Mouse (Mus musculus) forebrain, embryonic 15.5 days (tissue): Measurements from ENCODE around the gene Fmo4. TPM values are rescaled to one million over a fixed set of nuclear protein-coding genes. Genes with fewer than 3 reads are reported as not detected.

Experiments
- ATAC-seq: fragments of 200-750 bp; cut with Nextera tagmentation; replicated peaks from 2 replicates; pipeline ENCODE4 v1.8.0; 2017; ENCODE audit warnings: mild to moderate bottlenecking, moderate TSS enrichment, moderate library complexity
- H3K27ac ChIP-seq: fragments of 300-500 bp; sonication (generic); replicated peaks from 2 replicates; pipeline ENCODE4 v1.5.1; 2015; ENCODE audit warnings: mild to moderate bottlenecking, inconsistent platforms
- H3K27me3 ChIP-seq: fragments of 300-500 bp; sonication (generic); 2 replicates; pipeline ENCODE4 v1.6.1; 2015; ENCODE audit warnings: inconsistent platforms
- H3K36me3 ChIP-seq: fragments of 300-500 bp; sonication (generic); 2 replicates; pipeline ENCODE4 v1.6.1; 2015; ENCODE audit warnings: mild to moderate bottlenecking, inconsistent platforms
- H3K4me1 ChIP-seq: fragments of 300-500 bp; sonication (generic); 2 replicates; pipeline ENCODE4 v1.6.1; 2015; ENCODE audit warnings: inconsistent platforms
- H3K4me2 ChIP-seq: fragments of 300-500 bp; sonication (generic); replicated peaks from 2 replicates; pipeline ENCODE4 v1.6.1; 2015; ENCODE audit warnings: mild to moderate bottlenecking, inconsistent platforms
- H3K4me3 ChIP-seq: fragments of 300-500 bp; sonication (generic); 2 replicates; pipeline ENCODE4 v1.5.1; 2015; ENCODE audit warnings: mild to moderate bottlenecking, inconsistent platforms
- H3K9ac ChIP-seq: fragments of 300-500 bp; sonication (generic); replicated peaks from 2 replicates; pipeline ENCODE4 v1.6.1; 2015; ENCODE audit warnings: mild to moderate bottlenecking, inconsistent platforms
- H3K9me3 ChIP-seq: fragments of 300-500 bp; sonication (generic); 2 replicates; pipeline ENCODE4 v1.6.1; 2016; ENCODE audit warnings: inconsistent platforms
- WGBS: fragments of 180-500 bp; shearing (Covaris S2); methylation state at CpG from one replicate; pipeline ENCODE4 v1.1.7; 2015; ENCODE audit warnings: mixed read lengths; 5-methylcytosine and 5-hydroxymethylcytosine counted together
- polyA plus RNA-seq: library from polyadenylated mRNA; unstranded; fragments of >200 nt; fragmentation: Nextera tagmentation; extraction: Ambion mirVana; gene quantifications from 2 replicates; pipeline ENCODE4 v1.2.1, GENCODE M21; 2015

The Fmo4 gene
- polyA plus RNA-seq, 1 experiment from 2014 or later = 0.10 TPM

DNA sequence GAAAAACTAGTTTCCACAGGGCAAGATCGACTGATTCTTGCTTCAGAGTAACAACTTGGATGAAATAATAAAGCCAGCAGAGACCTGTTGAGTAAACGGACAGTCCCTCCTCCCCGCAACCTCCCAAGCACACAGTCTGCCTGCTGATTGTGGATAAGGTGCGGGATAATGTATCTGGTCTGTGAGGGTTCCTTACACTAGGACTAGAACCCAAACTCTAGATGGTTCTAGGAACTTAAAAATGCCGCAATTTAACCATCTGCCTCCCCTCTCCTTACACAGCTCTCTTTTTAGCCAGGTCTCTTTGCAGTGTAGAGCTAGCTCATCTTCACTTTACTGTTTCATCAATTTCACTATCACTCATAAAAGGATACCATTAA lies 18.8 kb upstream of the Fmo4 start:
- H3K4me3 ChIP-seq = no peak overlapping the region

DNA sequence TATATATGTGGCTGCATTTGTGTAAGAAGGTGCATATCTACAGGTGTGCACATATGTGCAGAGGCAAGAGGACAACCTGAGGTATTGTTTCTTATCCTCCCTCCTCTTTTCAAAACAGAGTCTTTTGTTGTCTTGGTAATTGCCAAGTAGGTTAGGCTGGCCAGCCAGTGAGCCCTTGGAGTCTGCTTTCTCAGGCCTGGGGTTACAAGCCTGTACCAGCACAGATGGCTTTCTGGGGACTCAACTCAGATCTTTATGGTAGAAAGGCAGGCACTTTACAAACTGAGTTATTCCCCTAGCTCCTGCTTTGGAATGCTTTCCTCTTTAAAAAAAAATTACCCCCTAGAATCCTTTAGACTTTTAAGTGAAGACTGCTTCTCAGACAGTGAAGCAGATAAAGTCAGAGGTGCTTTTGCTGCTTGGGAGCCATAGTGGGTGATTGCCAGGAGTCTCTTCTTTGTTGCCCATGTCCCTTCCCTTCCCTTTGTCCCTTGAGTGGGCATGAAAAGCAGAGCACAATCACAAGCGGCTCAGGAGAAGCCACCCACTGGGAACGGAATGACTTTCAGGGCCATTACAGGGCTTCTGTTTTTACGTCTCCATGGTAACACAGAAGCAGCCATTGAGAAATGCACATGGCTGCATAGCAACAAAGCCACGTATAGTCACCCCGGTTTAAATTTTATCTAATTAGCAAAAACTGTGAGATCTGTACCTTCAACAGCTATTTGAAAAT lies 18.2 kb upstream of the Fmo4 start:
- H3K27me3 ChIP-seq = no peaks in the 10 kb centered on the region
- ATAC-seq = peak; percentile 95
- no peak overlapping the region for H3K4me3 ChIP-seq
- H3K4me2 ChIP-seq = peak overlapping the region; percentile 33
- H3K36me3 ChIP-seq = no peaks in the 10 kb centered on the region
- H3K4me1 ChIP-seq = peaks cover 12% of the 10 kb centered on the region
- 3% methylated on average over 5 of the region's 5 CpGs for WGBS
- peak overlapping the region; percentile 59; the same call in 1 of the 2 replicates for H3K27ac ChIP-seq
- H3K9me3 ChIP-seq = no peaks in the 10 kb centered on the region
- no peak overlapping the region for H3K9ac ChIP-seq

More for the DNA sequence above, 18.8 kb upstream of the Fmo4 start:
- no peaks in the 10 kb centered on the region for H3K27me3 ChIP-seq
- peak; percentile 70 for ATAC-seq
- H3K36me3 ChIP-seq = no peaks in the 10 kb centered on the region
- H3K9ac ChIP-seq = no peak overlapping the region
- 0 out of 2 replicates have a peak overlapping the region, but pooled peaks have one; percentile 59 for H3K27ac ChIP-seq
- no peaks in the 10 kb centered on the region for H3K9me3 ChIP-seq
- peaks cover 12% of the 10 kb centered on the region for H3K4me1 ChIP-seq
- WGBS = 12% methylated on average over 5 of the region's 5 CpGs
- peak overlapping the region; percentile 33 for H3K4me2 ChIP-seq

DNA sequence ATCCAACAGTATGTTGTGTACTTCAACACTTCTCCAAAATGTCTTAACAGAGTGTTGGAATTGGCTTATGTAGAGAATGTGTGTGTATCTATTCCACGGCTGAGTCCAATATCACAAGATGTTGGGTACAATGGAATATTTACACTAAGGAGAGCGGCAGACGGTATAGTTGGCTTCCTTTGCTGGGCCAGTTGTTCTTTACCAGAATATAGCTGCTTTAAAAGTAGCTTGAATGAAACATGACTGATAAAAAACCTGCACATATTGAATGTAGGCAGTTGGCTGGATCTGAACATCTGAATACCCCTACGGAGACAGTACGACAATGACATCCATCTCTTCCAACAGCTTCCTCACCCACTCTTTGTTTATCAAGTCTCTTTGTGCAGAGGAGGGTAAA lies 5.5 kb upstream of the Fmo4 start:
- ATAC-seq = no peak
- H3K36me3 ChIP-seq = no peaks in the 10 kb centered on the region
- H3K27ac ChIP-seq = no peak overlapping the region
- no peaks in the 10 kb centered on the region for H3K4me1 ChIP-seq
- no peaks in the 10 kb centered on the region for H3K27me3 ChIP-seq
- H3K4me2 ChIP-seq = no peak overlapping the region
- no peak overlapping the region for H3K9ac ChIP-seq
- H3K9me3 ChIP-seq = no peaks in the 10 kb centered on the region
- WGBS = 83% methylated on average over 5 of the region's 5 CpGs
- no peak overlapping the region for H3K4me3 ChIP-seq

DNA sequence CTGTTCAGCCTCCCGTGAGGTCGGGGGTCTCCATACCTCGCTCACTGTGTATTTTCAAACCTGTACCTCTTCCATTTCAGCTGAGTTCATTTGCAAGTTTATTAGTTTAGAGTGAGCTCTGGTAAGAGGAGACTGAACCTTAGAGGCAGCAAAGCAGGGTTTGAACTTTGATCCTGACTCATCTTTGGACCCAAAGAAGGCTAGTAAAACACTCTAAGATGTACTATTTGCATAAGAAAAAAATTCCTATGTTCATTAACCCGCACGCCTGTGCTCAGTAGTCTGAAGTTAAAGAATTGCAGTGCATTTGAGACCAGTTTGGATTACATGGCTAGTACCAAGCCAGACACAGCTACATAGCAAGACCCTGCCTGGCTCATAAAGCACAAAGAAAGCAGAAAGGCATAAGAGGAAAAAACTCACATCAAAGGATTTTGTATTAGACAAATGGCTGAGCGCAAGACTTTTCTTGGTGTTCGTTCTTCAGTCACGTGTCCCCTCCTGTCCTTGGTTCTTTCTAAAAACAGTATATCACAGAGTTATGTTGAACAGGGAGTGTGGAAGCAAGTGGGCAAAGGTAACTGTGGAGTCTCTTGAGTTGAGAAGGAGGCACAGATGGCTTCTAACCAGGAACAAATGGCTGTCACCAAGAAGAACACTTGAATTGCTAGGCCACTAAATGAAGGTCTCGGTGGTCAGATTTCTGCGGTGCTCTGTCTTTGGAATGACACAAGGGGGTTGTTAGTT lies 1.8 kb upstream of the Fmo4 start:
- Histone ChIP-seq H3K27me3 (no peaks in the 10 kb centered on the region), H3K27ac (no peak overlapping the region), H3K9me3 (no peaks in the 10 kb centered on the region), H3K36me3 (no peaks in the 10 kb centered on the region), H3K4me1 (no peaks in the 10 kb centered on the region), H3K4me2 (no peak overlapping the region), H3K4me3 (no peak overlapping the region), H3K9ac (no peak overlapping the region)
- ATAC-seq = no peak
- 78% methylated on average over 10 of the region's 10 CpGs for WGBS

DNA sequence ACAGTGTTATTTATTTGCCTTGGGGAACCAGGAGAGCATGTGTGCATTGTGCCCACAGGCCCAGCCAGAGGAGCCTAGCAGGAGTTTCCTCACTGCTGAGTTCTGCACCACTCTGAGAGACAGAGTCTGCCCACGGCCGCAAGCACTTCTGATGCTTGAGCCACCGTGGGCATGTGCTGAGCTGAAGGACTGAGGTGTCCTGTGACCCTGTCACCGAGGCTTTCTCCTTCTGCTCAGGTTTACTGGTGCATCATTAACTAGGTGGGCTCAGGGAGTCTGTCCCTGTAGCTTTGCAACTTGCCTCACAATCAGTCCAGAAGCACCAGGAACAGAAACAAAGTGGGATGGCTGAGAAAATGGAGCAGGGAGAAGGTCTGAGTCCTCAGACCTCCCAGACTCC lies 1.2 kb upstream of the Fmo4 start:
- 70% methylated on average over 4 of the region's 4 CpGs for WGBS
- no peaks in the 10 kb centered on the region for H3K27me3 ChIP-seq
- H3K36me3 ChIP-seq = no peaks in the 10 kb centered on the region
- no peak for ATAC-seq
- H3K9ac ChIP-seq = no peak overlapping the region
- H3K27ac ChIP-seq = no peak overlapping the region
- no peaks in the 10 kb centered on the region for H3K9me3 ChIP-seq
- no peaks in the 10 kb centered on the region for H3K4me1 ChIP-seq
- no peak overlapping the region for H3K4me3 ChIP-seq
- no peak overlapping the region for H3K4me2 ChIP-seq

DNA sequence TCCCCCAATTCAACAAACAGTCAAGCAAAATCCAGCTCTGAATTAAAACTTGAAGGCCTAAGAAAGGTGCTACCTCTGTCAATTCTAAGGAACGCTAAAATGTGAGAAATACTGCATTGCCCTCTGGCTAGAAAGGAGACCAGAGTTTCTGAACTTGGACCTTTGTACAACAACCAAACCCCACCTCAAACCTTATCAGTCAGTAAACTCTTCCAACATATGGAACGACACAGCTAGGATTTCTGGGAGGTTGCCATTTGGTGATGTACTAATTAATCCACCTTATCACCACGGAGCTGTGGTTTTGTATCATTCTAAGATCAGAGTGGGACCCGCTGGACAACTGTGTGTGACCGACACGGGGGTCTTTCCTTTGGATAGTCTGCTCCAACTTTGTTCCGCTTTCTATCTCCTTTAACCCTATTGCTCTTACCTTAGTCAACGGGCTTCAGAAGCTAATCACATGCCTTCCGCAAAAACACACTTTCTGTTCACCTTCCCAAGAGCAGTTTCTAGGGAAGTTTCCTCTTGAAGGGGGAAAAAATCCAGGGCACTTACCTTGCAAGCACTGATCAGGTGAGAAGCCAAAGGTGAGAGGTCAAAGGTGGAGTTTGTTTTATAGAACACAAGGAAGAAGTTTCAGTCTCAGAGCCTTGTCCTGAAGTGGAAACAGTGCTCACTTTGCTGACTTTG lies 483 bp downstream of the Fmo4 start:
- Histone ChIP-seq H3K4me3 (no peak overlapping the region), H3K9me3 (no peaks in the 10 kb centered on the region), H3K27ac (no peak overlapping the region), H3K27me3 (no peaks in the 10 kb centered on the region), H3K4me2 (no peak overlapping the region), H3K9ac (no peak overlapping the region), H3K4me1 (no peaks in the 10 kb centered on the region), H3K36me3 (no peaks in the 10 kb centered on the region)
- no peak for ATAC-seq
- WGBS = 89% methylated on average over 9 of the region's 9 CpGs

DNA sequence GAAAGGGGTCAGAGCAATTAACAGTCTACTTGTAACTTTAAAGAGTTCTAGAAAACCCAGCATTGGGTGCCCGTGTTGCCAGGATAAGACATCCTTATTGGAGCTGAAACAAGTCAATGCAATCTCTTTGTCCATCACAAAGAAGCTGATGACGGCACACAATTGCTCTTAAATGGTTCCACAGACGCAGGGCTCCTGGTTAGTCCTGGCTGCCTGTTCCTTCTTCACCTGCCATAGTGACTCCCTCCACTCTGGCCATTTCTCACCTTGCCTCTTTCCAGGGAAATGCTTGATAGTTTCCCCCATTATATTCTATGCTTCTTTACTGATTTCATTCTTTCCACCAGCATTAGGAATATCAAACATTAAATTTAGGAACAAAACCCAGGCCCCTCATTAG lies 5.2 kb downstream of the Fmo4 start:
- no peak for ATAC-seq
- Histone ChIP-seq H3K27ac (no peak overlapping the region), H3K4me2 (no peak overlapping the region), H3K9me3 (no peaks in the 10 kb centered on the region), H3K27me3 (no peaks in the 10 kb centered on the region), H3K36me3 (no peaks in the 10 kb centered on the region), H3K4me1 (no peaks in the 10 kb centered on the region), H3K4me3 (no peak overlapping the region), H3K9ac (no peak overlapping the region)
- WGBS = 73% methylated on average over 3 of the region's 3 CpGs

DNA sequence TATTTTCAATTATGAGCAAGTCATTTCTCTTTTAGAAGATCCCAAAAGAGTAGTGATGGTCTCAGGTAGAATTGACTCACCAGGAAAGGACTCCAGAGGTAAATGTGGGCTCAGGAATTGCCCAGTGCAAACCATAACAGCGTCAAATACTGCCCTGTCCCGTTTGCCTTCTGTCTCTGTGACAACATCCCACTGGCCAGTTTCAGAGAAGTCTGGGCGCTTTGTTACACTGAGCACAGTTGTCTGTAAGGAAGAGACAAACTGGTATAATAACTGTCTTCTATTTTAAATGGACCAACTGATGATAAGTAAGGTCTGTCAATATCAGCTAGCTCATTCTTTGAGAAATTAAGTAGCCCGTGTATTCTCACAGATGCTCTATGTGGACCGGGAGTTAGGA lies 6.3 kb downstream of the Fmo4 start:
- no peak overlapping the region for H3K4me3 ChIP-seq
- H3K4me1 ChIP-seq = no peaks in the 10 kb centered on the region
- H3K9ac ChIP-seq = no peak overlapping the region
- no peaks in the 10 kb centered on the region for H3K9me3 ChIP-seq
- no peak overlapping the region for H3K27ac ChIP-seq
- no peak overlapping the region for H3K4me2 ChIP-seq
- WGBS = 93% methylated on average over 5 of the region's 5 CpGs
- ATAC-seq = no peak
- H3K27me3 ChIP-seq = no peaks in the 10 kb centered on the region
- no peaks in the 10 kb centered on the region for H3K36me3 ChIP-seq

DNA sequence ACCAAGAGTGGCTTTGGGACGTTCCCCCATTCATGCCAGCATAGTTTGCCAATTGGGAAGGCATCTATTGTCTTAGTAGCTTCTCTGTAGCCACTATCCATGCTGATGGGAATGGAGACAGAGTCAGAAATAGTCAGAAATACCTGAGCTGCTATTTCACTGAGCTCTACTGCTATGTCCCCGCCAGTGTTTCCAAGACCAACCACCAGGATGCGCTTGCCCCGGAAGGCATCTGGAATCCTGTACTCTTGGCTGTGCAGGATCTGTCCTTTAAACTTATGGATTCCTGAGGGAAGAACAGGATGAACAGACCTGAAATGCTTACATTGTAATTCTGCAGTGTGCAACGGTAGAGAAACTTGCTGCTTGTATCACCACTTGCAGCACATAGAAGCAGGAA lies 8.8 kb downstream of the Fmo4 start:
- ATAC-seq = no peak
- H3K27ac ChIP-seq = no peak overlapping the region
- no peak overlapping the region for H3K4me3 ChIP-seq
- no peaks in the 10 kb centered on the region for H3K36me3 ChIP-seq
- 59% methylated on average over 5 of the region's 5 CpGs for WGBS
- no peaks in the 10 kb centered on the region for H3K27me3 ChIP-seq
- no peaks in the 10 kb centered on the region for H3K4me1 ChIP-seq
- H3K4me2 ChIP-seq = no peak overlapping the region
- no peak overlapping the region for H3K9ac ChIP-seq
- H3K9me3 ChIP-seq = no peaks in the 10 kb centered on the region

DNA sequence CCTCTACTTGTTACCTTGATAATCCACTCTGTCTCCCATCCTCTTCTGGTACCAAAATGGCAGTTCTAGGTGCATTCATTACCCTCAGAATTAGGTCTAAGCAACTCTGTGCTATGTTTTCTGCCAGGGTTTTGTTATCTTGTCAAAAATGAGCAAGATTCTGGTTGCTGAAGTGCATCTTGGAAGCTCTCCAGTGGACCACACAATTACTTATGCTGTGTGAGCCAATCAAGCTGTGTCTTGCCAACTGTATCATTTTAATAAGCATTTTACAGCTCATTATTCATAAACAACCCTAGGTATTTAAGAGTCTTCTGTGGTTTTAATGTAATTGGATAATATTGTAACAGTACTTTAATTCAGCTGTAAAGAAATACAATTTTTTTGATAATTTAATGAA lies 17.3 kb downstream of the Fmo4 start:
- ATAC-seq = no peak

DNA sequence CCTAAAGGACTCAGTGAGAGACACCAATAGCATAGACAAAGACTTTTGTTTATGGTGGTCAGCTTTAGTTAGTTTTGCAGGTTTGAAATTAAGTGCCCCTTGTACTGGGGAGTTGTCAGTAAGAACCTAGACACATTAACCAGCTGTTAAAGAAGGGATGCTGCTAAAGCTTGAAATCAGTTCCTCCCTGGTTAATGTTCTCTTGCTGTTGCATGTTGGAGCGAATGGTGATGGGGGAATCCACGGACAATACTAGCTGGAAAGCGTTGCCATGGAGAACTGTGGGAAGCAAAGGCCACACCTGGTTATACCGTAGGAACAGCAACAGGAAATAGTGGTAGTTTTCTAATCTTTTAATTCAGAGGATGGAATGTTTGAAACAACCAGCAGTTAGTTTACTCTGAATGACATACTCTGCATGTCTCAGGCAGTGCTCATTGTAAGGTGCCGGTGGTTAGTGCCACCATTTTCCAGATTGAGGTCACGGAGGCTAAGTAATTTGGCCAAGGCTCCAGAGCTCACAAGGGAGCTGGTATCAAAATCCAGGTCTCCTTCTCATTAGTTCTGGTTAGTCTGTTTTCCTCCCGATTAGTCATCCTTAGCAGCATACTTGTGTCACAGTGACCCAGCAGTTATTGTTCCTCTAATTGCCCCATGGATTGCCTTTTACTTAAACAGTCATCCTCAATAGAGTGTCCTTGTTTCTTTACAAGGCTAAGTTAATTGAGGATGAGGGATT lies 21.3 kb downstream of the Fmo4 start:
- H3K4me2 ChIP-seq = no peak overlapping the region
- H3K4me1 ChIP-seq = no peaks in the 10 kb centered on the region
- H3K4me3 ChIP-seq = no peak overlapping the region
- no peaks in the 10 kb centered on the region for H3K27me3 ChIP-seq
- no peak overlapping the region for H3K9ac ChIP-seq
- no peaks in the 10 kb centered on the region for H3K9me3 ChIP-seq
- ATAC-seq = no peak
- no peaks in the 10 kb centered on the region for H3K36me3 ChIP-seq
- 42% methylated on average over 7 of the region's 7 CpGs for WGBS
- no peak overlapping the region for H3K27ac ChIP-seq

More for the DNA sequence above, 17.3 kb downstream of the Fmo4 start:
- H3K36me3 ChIP-seq = no peaks in the 10 kb centered on the region
- H3K4me2 ChIP-seq = no peak overlapping the region
- H3K9ac ChIP-seq = no peak overlapping the region
- no peaks in the 10 kb centered on the region for H3K27me3 ChIP-seq
- no peaks in the 10 kb centered on the region for H3K9me3 ChIP-seq
- no peak overlapping the region for H3K27ac ChIP-seq
- no peak overlapping the region for H3K4me3 ChIP-seq
- H3K4me1 ChIP-seq = no peaks in the 10 kb centered on the region

DNA sequence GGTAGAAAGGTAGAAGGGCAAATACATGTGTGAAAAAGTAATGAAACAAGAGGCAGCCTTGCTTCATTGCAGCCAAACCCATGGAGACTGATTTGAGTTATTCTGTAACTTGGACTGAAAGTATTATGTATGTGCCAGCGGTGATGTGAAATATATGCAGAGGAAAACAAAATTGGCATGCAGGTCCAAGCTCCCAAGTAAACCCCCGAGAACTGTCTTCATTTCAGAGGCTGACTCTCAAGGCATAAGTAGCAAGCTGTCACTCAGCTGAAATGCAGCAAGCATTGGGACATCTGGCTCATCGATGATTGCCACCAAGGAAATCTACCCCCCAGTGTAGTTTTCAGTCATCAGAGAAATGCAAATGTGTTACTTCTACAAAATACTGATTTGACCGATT lies 28.6 kb downstream of the Fmo4 start:
- Histone ChIP-seq H3K4me2 (no peak overlapping the region), H3K27ac (no peak overlapping the region), H3K27me3 (no peaks in the 10 kb centered on the region), H3K36me3 (no peaks in the 10 kb centered on the region), H3K9ac (no peak overlapping the region), H3K4me1 (no peaks in the 10 kb centered on the region), H3K4me3 (no peak overlapping the region), H3K9me3 (no peaks in the 10 kb centered on the region)
- ATAC-seq = peak; percentile 60
- WGBS = 66% methylated on average over 4 of the region's 4 CpGs
